Mouse (Mus musculus) heart, adult 18-20 months (tissue): Measurements from ENCODE around the gene Tm7sf3. TPM values are rescaled to one million over a fixed set of nuclear protein-coding genes. Genes with fewer than 3 reads are reported as not detected.

Experiments
- DNase-seq, 2 experiments: peaks; one replicate each; pipeline ENCODE4 v3.0.0; 2021 to 2022; ENCODE audit warnings: mixed read lengths in 1 of 2
- total RNA-seq, 2 experiments: library from RNA; stranded (reverse); gene quantifications; 2 replicates each; pipeline ENCODE4 v1.2.3; 2021

Gene Tm7sf3
- total RNA-seq, 2 experiments from 2014 or later: 15.5 to 18.5 TPM

DNA sequence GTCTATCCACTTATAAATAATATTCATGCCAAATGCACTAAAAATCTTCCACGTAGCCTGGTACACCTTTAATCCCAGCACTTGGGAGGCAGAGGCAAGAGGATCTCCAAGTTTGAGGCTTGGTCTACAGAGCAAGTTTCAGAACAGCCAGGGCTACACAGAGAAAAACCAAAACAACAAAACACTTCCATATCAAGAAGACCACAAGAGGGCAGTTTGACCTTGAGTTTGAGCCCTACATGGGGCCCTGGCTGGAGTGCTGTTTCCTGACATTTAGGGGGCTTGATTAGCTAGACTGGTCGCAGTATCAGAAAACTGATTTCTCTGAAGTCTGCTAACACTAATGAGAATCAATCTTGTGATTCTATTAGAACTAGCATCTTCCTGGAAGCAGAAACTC, 18.0 kb upstream of the Tm7sf3 start:
- peak in 1 of 2 experiments; percentile 49 for DNase-seq

DNA sequence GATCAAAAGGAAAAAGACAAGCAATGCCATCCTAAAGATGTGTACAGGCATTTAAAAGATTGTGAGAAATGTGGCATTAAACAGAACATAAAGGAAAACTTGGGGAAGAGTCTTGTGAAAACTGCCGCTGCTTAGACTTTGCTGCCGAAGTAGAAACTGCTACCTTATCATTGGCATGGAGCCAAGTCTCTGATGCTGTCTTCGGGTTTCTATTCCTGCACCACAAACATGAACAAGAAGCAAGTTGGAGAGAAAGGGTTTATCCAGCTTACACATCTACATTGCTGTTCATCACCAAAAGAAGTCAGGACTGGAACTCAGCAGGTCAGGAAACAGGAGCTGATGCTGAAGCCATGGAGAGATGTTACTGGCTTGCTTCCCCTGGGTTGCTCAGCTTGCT, 10.6 kb upstream of the Tm7sf3 start:
- DNase-seq: no peak

DNA sequence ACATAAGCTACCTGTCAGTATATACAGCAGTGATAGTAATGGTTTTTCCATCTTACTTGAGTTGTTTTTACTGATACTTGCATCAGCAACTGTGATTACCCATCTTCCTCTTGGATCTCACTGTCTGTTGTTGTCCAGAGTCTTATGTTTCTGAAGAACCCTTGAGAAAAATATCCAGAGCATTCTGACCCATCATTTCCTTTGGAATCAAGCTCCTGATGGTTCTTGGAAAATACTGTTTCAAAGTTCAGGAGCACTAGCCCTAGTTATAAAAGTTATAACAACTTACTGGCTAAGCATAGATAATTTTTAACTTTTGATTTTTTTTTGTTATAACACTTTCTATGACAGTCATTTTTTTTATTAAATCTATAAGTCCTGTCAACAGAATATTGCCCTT, 8.8 kb upstream of the Tm7sf3 start:
- DNase-seq: no peak

DNA sequence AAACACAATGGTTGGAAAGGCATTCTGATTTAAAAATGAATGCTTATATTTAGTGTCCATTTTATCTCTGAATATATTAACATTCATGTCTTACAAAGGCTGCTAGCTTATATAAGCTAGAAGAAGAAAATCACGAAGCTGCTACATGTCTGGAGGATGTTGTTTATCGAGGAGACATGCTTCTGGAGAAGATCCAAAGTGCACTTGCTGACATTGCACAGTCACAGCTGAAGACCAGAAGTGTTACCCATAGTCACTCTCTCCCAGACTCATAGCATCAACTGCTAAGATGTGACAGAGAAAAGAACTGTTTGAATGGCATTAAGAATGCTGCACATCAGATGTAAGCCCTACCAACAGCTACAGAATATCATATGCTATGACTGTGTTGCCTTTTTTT, 7.4 kb upstream of the Tm7sf3 start:
- no peak for DNase-seq

DNA sequence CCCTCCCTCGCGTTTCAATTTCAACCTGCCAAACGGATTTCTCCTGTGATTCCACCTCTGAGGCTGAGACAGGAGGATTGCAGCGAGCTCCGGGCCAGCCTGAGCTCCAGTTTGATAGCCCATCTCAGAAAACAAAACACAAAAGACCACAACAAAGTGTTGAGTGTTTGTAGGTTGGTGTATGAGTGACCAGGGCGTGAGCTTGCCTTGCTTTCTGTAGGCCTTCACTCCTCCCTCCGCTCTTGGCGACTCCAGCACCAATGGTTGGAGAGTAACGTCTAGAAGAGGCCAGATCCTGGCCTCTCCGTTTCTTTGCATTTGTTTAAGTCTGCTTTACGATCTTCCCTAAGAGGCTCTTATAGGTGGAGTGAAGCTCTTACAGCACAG, 553 bp upstream of the Tm7sf3 start:
- DNase-seq: no peak

DNA sequence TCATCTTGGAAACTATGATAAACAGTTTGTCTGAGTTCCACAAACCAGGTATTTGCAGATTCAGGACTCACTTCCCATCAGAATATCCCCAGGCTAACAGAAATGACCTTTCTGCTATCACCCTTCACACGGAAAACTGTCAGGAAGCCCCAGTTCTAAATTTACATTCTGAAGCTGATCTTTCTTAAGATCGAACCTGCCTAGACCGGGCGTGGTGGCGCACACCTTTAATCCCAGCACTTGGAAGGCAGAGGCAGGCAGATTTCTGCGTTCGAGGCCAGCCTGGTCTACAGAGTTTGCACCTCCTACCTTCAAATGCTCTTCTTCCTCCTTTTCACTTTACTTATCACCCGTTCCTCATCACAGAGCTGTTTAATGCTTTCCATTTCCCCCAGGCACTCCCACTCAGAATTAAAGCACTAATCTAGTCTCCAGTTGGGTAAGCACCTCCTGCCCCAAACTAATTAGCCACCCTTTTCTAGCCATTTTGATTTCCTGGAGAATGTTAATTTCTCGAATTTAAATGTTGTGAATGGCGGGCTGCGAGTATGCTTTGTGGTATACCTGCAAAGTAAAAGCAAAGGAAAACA, 908 bp downstream of the Tm7sf3 start:
- DNase-seq: no peak

DNA sequence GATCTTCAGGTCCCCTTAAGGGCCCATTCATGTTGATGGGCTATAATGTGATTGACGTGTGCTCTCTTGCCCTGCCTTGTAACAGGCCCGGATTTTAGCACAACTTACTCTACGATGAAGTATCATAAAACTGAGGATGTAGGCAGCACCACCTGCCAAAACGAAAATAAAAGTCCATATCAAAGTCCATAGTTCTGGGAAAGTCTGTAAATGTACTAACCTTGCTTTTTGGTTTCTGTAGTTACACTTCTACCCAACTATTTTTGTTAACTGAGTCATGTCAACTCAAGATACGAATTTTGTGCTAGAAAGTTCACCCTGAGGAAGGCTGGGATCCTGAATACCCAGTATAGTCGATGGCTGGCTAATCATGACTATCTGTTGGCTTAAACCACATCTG, 1.6 kb downstream of the Tm7sf3 start:
- no peak for DNase-seq

DNA sequence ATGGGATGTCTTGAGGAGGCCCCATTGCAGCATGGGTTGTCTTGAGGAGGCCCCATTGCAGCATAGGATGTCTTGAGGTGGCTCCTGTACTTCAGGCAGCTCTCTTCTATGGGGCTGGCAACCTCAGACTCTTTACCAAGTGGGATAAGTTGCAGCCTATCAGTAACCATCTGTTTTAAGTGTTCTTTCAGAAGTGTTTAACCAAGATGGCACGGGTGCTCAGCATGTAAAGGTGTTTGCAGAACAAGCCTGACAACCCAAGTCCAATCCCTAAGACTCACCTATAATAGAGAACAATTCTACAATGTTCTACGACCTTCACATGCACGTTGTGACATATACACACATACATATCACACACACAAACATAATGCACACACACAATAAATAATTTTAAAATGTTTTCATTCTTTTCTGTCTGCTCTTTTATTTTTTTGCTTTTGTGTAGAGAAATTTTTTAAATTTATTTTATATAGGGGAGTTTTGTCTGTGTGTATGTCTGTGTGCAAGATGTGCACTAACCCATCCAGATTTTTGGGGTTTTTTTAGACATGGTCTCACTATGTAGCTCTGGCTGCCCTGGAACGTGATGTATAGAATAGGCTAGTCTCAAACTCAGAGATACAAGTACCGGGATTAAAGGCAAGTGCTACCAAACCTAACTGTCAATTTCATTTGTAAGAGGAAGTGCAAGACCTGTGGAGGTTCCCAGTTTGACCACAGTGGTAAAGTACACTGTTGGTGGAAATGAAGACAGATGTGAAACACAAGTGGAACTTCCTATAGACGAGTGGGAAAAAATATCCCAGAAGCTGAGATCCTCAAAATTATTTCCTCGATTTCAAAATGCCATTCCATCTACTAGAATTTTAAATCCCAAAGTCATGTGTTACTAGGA, 2.3 kb downstream of the Tm7sf3 start:
- DNase-seq: no peak

DNA sequence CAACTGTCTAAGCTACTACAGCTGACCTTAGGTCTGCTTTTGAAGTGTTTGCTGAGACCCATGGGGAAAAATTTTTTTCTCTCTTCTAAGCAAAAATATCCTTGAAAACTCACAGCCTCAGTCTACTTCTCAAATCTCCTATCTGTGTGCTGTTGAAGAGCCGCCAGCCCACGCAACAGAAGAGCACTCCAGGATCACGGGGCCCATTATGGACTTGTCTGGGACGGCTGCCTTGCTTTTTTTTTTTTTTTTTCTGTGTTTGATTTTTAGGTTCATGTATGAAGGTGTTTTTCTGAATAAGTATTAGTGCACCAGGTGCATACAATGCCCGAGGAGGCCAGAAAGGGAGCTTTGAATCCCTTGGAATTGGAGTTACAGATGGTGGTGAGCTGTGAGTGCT, 6.1 kb downstream of the Tm7sf3 start:
- DNase-seq: no peak

DNA sequence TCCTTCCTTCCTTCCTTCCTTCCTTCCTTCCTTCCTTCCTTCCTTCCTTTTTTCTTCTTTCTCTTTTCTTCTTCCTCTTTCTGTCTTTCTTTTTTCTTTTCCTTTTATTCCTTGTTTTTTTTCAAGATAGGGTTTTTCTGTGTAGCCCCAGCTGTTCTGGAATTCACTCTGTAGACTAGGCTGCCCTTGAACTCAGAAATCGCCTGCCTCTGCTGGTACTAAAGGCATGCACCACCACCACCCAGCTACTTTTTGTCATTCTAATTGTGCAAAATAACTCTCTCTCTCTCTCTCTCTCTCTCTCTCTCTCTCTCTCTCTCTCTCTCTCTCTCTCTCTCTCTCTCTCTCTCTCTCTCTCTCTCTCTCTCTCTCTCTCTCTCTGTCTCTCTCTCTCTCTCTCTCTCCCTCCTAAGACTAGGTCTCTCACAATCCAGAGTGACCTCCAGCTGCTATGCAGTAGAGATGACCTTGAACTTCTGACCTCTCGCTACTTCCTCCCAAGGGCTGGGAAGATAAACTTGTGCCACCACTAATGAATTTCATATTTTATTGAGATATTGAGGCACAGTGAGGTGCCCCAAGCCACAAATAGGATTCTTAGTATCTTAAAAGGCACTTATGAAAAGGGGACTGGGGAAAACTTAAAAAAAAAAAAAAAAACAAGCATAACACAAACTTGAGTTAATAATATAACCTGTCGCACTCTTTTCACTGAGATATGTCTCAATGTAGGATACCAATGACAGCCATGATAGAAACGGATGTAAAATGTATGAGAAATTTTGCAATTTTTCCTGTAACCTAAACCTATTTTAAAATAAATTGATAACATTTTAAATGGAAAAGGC, 7.6 kb downstream of the Tm7sf3 start:
- DNase-seq: no peak

DNA sequence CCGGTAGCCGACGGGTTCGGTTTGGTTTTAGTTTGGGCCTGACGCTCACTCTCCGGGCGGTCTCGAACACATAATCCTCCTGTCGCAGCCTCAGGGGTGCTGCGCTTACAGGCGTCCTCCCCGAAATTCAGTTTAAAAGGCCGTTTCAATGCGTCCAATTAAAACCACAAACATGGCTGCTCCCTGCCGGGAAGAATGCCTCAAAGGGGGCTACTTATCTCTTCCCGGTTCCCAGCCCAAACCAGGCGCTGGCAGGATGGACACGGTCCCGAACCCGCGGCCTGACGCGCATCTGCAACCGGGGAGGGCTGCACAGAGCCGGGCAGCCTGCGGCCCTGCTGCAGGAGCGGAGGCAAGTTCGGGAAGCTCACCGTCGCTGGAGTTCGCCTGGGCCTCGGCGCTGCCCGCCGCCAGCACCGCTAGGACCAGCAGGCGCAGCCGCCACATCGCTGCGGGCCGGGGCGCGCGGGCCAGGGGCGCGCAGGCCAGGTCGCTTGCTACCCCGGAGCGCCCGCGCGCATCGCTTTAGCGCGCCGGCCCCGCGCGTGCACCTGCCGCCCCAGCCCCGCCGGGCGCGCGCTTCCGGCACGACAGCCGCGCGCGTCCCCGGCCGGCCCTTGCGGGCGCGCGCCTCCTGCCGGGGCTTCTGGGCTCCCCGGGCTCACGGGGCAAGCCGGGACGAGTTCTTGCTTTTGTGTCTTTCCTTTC, 8.5 kb downstream of the Tm7sf3 start:
- DNase-seq: peak; percentile 76 to 86

DNA sequence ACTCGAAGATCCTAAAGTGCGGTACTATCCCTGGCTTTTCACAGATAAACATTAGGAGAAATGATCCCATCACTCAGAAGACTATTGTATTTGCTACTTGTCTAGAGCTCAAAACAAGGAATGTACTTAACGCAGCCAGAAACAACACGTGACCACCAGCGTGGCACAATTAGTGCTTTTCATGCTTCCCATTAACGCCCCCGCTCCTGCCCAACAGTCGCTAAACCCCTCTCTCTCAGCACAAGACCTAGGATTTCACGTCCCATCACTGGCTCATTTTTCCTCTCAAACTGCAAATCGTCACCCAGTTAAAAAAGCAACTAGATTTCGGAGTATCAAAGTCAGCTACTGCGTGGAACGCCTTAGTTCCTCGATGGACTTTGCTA, 9.0 kb downstream of the Tm7sf3 start:
- DNase-seq: peak; percentile 57 to 67

DNA sequence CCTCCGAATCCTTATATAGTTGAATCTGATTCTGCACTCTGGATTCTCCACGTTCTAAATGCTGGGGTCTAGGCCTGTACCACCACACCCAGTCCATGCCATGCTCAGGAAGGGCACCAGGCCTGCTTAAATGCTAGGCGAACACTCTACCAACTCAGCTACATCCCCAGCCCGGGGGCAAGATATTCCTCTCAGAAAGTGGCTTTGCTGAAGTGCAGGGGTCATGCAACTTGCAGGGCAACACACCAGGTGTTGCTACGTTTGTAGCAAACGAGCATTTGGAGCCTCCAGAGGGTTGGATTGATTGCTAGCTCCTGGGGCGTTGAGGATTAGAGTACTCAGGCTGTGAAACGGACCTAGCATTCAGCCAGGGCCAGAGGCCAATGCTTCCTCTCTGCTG, 9.5 kb downstream of the Tm7sf3 start:
- peak in 1 of 2 experiments; percentile 29 for DNase-seq

DNA sequence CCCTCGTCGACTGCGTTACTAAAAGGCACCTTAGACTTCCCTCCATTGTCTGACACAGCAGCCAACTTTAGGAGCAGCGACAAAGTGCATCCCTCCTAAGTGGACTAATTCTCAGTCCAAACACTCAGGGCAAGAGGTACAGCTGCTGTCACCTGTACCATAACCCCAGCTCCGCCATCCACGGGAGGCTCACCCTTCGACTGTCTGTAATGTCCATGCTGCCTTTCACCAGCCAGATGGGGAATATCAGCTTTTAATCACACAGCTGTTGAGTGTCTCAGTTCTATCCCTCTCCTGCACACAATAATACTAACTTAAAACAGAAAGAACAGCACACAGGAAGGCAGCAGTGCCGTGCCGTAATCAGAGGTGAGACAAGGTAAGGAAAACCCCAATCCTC, 10.2 kb downstream of the Tm7sf3 start:
- DNase-seq: no peak

DNA sequence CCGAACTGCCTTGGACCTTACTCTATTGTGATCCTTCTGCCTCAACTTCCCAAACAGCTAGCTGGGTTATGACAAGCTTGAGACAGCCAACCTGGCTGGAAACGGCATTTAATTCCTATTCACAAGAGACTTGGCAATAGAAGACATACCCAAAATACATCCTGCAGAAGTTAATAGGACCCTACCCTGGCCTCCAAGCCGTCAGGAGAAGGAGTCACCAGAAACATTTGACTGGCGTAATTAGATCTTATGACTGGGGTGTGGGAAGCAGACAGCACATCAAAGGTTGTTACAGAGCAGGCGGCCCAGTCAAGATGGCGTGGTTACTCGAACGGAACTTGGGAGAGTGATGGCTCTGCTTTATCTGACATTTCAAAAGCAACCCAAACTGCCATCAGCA, 10.8 kb downstream of the Tm7sf3 start:
- DNase-seq: no peak

DNA sequence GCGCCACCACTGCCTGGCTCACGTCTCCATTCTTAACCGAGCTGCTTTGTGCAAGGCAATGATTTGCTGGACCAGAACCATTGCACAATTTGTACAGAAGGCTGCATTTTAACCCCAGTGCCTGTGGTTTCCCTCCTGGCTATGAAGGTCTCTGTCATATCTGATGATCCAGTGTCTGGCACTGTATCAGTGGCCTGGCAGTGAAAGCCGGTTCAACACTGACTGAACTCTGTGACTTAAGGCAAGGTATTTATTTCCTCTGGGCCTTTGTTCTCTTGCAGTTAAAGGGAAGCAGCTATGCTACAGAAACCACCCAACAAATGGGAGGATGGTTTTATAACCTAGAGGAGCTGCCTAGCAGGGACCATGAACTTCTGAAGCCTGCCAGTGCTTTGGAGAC, 11.7 kb downstream of the Tm7sf3 start:
- DNase-seq: no peak

DNA sequence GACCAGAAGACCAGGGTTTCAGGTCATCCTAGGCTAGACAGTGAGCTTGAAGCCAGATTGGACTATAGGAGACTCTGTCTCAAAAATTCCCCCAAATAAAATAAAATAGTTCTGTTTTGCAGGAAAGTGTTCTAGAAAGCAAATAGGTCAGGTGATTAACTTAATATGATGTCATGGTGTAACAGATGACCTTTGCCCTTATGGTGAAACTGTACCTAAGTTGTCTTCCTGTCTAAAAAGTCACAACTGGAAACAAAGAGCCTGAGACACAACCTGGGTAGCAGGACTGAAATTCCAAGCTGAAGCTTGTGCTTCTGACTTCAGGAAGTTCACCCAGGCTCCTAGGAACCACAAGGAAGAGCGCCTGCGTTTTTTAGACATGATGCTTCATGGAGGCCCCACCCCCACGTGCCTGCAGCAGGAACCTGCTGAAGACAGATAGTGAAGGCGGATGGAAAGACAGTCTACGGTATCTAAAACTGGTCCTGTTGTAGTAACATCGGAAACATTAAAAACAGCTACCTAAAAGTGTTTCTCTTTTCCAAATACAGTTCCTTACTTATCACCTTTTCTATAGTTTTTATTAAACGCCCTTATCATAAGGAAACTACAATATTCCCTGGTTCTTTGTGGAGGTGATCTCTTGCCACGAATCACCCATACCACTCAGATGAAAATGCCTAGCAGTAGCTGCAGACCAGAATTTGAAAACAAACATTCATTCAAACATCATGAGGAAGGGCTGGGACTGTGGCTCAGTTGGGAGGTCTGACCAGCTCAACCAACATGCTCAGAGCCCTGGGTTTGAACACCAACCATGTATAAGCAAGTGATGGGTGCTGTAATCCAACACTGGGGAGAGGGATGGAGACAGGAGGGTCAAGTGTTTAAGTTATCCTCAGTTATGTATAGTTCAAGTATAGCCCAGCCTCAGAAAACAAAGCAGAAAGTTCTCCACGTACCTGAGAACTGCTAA, 12.6 kb downstream of the Tm7sf3 start:
- no peak for DNase-seq

DNA sequence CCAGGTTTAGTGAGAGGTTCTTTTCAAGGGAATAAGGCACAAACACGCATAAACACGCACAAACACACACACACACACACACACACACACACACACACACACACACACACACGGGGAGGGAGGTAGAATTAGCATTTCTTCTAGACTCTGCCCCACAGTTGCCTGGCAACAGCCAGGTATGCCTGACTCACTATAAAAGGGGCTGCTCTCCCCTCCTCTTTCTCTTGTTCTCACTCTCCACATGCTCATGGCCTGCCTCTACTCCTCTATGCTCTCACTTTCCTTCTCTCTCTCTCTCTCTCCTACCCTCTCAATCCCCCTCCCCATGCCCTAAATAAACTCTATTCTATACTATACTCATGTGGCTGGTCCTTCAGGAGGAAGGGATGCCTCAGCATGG, 14.5 kb downstream of the Tm7sf3 start:
- no peak for DNase-seq

DNA sequence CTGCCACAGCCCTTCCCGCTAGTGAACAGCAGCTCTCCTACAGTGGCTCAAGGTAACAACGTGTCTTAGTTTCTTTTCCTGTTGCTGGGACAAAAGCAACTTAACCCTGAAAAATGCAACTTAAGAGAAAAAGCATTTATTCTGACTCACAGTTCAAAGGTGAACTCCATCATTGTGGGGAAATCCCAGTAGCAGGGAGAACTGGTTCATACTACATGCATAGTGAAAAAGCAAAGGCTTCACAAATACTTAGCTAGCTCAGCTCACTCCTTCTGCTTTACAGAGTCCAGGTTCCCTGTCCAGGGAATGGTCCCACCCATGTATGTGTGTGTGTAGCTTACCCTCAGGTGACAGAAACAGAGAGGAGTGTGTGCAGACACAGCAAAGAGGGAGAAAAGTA, 26.0 kb downstream of the Tm7sf3 start:
- no peak for DNase-seq

DNA sequence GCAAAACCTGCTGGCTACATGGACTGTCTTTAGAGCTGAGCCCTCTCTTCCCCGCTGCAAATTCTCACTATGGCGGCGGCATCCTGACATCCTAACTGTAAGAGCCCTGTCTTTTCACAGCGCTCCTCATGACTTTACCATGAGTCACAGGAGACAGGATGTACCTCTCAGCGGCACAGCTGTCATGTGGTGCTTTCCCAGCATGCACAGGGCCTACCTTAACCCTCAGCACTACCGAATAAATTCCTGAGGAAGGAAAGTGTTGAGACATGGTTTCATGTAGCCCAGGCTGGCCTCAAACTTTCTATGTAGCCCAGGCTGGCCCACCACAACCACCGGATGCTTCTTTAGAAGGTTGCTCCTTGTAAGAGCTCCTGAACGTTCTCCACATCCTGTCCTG, 26.7 kb downstream of the Tm7sf3 start:
- no peak for DNase-seq

DNA sequence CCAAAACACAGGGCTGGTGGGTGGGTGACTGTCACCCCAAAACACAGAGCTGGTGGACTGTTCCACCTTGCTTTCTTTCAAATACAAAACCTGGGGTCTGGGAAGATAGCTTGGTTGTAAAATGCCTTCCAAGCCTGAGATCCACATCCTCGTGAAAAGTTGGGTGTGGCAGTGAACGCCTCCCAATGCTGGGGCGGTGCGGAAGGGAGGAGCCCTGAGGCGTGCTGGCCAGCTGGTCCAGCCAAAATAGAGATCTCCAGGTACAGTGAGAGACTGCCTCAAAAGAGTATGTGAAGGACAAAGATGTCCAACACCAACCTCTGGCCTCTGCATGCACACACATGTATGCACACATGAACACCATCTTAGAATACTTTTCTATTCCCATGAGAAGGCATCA, 28.1 kb downstream of the Tm7sf3 start:
- no peak for DNase-seq
